Mouse (Mus musculus): ENCODE measurements around the gene Zfp575.

- TF ChIP-seq ZC3H11A (IDR thresholded peaks at IDR 0.05; ENCODE audit: borderline replicate concordance, low read depth, low read length) (no peak), ZNF384 (IDR thresholded peaks at IDR 0.05; ENCODE audit: low read depth, low read length) (no peak), MAFK (IDR thresholded peaks at IDR 0.05; ENCODE audit: insufficient read depth, low read depth, low read length) (no peak), HCFC1 (IDR thresholded peaks at IDR 0.05; ENCODE audit: borderline replicate concordance, insufficient read depth, low read length) (no peak)
These were observed 613 bp downstream of the Zfp575 start for GRCm38 (mm10) chr7:24586828-24587227.

Data from ES-E14 (cell line).